Mouse (Mus musculus): ENCODE results near the gene Chrng.
A peak's percentile ranks its signal among the peaks of the same experiment; 100 is the strongest.

The Chrng gene

GRCm38 (mm10) chr1:87204465-87204864 lies at the start of gene Chrng:
TSS of gene Chrng (plus strand) at chr1:87204657.
- DNase-seq (ENCODE audit: low spot score in 2 of 2): no peak

DNA sequence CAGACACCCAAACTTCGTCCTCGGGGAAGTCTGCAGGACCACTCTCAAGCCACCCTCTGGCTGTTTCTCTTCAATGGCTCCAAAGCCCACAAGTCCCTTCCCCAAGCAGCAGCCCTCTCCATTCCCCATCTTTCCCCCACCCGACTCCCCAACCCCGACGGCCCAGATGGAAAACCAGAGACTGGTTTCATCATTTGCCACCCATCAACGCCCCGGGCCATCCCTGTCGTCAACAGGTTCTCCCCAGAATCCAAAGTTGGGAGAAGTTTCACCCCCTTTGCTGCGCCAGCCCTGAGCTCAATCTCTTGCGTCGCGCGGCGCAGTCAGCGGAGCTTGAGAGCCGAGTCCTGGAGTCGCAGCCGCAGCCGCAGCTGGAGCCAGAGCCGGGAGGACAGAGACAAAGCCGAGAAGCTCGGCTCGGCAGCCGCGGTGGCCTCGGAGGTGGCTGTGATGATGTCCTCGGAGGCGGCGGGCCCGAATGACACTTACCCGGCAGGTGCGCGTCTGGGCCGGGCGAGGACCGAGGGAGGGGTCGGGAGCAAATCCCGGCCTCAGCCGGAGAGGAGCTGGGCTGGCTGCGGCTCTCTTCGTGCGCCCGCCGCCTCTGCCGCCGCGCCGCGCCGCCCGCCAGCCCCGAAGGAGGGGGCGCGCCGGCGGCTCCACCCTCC lies 48.8 kb upstream of the Chrng start:
- peak in 1 of 2 experiments; percentile 30 for DNase-seq (ENCODE audit: low spot score in 2 of 2)

DNA sequence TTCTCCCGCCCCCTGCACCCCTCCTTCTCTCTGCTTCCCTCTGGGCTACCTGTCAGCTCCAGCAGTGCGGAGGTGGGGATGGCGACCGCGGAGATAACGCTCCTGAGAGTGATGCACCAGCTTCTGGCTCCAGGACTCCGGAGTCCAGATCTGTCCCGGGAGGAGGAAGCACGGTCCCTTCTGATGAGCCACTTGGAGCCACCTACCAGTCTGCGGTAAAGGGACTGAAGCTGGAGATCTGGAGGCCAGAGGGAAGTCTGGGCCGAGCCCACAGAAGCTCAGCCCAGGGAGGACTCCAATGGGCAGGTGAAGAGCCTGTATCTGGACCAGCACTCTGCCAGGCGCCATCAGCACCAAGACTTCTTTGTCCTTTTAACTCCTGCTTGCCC lies 48.3 kb upstream of the Chrng start, which contains the start of gene Ecel1:
Ecel1 (minus strand) TSS at position 323 of the 389 bp plus-strand sequence.
- DNase-seq (ENCODE audit: low spot score in 2 of 2): no peak

DNA sequence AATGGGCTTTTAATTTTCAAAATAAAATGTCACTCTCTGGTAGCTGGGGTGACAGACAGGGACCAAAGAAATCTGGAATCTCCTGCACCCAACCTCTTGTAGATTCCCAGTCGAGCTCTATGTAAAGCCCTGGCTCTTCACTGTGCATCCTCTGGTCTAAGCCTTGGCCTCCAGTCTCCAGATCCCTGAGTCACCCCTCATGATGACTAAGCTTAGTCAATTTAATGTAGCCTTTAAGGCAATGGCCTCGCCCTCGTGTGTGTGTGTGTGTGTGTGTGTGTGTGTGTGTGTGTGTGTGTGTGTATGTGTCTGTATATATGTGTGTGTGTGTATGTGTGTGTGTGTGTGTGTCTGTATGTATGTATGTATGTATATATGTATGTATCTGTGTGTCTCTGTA lies 45.1 kb upstream of the Chrng start:
- no peak for DNase-seq (ENCODE audit: low spot score in 2 of 2)

GRCm38 (mm10) chr1:87164164-87164795 lies 40.2 kb upstream of the Chrng start:
- no peak for DNase-seq (ENCODE audit: low spot score in 2 of 2)

GRCm38 (mm10) chr1:87164796-87165184 lies 39.7 kb upstream of the Chrng start:
- DNase-seq (ENCODE audit: low spot score in 2 of 2): no peak

DNA sequence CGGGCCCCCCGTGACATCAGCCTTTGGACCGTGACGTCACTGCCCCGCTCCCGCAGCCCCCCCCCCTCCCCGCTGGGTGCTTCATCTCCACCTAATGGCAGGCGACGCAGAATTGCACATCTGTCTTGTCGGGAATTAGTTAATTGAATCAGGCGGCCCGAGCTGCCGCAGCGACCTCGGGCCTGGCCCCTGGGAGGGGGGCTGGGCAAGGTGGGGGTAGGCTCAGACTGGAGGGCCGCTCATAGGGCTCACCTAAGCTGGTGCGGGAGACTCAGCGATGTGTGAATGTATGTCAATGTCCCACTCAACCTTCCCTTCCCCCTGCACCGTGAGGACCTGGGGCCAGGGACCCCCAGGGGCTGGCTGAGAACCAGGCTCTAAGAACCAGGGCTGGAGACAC lies 34.0 kb upstream of the Chrng start:
- DNase-seq (ENCODE audit: low spot score in 2 of 2): no peak

DNA sequence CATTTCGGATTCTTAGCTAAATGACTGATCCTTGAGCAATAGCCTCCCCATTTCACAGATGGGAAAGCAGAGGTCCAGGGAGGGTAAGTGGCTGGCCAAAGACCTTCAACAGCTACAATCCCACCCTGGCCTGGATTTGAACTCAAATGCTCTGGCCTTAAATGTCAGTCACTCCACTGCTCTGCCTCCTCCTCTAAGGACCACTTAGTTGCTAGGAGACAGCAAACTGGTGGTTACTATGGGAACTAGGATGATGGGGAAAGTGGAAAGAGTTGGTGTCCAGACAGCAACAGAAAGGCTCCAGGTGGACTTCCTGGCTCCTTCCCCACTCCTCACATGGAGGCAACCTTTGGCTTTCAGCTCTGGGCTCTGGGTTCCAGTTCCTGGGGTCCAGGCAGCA lies 33.1 kb upstream of the Chrng start:
- no peak for DNase-seq (ENCODE audit: low spot score in 2 of 2)

DNA sequence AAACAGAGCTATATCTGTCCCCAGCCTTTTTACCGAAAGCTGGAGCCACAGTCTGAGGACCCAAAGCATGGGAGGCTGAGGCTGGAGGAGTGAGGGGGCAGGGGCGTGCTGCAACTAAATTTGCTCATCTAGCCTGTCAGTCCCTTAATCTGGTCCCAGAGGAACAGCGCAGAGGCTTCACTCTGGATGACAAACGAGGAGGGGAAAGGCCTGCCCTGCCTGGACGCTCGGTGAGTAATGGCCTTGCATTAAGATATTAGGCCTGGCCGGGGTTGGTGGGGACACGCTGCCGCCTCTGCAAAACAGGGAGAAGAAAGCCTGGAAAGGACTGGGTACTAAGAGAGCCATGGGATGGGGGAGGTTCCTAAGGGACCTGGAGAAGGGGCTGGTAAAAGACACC lies 32.1 kb upstream of the Chrng start:
- no peak for DNase-seq (ENCODE audit: low spot score in 2 of 2)

DNA sequence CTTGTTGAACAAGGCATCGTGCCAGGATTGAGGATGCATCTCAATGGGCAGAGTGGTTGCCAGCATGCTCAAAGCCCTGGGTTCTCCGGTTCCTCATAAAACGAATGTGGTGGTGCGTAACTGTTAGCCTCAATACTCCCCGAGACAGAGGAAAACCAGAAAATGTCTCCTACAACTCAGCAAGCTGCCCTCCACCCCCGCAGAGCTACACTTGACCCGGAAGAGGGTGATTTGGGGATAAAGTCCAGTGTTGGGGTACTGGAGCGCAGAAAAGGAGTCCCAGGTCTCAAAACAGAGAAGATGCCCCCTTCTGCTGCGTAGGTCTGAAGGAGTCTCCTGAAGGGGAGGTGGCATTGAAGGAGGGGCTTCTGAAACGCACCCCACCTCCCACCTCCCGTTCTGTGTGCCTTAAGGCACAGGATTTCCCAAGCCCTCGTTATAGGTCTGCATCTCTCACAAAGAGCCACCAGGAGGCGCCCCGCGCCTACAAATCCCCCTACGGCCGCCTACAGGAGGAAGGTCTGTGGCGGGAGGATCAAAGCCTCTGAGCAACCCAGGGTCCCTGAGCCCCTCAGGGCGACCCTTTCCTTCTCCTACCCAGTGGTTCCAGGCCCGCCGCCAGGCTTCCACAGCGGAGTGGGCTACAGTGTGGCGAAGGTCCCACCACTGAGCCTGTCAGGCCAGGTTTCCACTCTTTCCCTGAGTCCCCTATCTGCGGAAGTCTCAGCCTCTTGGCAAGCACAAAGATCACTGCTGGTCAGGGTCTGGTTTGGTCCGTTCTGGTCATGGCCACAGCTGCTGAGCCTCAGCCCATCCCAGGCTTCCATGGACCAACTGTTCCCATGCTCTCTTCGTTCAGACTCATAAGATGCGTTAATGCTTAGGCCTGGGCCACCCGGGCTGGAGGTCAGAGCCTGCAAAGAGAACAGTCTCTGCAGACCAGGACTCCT lies 30.2 kb upstream of the Chrng start:
- DNase-seq (ENCODE audit: low spot score in 2 of 2): peak in 1 of 2 experiments; percentile 63

- DNase-seq (ENCODE audit: low spot score in 2 of 2): peak; percentile 56 to 59
These were observed 28.6 kb upstream of the Chrng start for GRCm38 (mm10) chr1:87175852-87176292.

DNA sequence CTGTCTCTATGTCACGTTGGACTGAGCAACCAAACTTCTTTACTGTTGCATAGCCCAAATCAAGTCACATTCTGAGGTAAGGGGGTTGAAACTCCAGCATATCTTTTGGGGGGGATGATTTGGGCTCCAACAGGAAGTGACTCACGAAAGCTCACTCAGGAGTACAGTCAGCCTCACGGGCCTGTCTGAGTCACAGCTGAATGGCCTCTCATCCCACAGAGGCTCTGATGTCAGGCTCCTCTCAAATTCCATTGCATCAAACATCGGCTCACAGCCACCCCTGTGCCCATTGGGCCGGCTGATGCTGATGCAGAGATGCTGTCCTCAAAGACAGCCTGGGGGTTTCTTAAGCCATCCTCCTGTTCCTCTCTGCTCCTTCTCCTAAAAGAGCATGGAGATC lies 23.6 kb upstream of the Chrng start:
- no peak for DNase-seq (ENCODE audit: low spot score in 2 of 2)

GRCm38 (mm10) chr1:87183013-87183412 lies 21.4 kb upstream of the Chrng start, which contains the start of gene Prss56:
TSS of gene Prss56 (plus strand) at chr1:87183313.
- DNase-seq (ENCODE audit: low spot score in 2 of 2): no peak

DNA sequence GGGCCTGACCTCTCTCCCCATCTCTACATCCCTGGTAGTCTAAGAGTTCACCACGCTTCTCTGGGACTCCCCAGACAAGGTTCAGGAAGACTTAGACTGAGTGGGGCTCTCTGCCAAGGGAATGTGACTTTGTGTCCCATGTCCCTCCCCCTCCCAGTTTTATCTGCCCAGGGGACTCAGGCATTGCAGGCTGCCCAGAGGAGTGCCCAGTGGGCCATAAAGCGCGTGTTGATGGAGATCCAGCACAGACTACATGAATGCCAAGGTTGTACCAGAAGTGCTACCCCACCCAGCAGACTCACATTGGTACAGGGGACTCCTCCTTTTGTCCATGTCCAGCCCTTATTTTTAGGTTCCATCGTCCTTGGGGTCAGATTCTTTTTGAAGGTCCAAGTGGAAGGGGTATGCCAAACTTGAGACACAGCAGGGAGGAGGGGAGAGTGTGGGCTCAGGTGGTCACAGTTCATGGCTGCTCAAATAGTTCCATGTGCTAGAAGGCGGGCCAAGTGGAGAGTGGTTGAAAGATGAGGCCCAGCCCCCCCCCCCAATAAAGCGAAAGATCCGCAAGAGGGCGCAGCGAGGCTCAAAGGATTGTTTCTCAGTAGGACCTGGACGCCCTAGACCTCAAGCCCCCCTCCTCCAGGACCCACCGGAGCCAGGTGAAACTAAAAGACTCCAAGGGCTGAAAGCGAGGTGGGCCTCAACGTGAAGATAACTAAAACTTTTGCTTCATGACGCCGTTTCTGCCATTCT lies 20.3 kb upstream of the Chrng start:
- no peak for DNase-seq (ENCODE audit: low spot score in 2 of 2)

DNA sequence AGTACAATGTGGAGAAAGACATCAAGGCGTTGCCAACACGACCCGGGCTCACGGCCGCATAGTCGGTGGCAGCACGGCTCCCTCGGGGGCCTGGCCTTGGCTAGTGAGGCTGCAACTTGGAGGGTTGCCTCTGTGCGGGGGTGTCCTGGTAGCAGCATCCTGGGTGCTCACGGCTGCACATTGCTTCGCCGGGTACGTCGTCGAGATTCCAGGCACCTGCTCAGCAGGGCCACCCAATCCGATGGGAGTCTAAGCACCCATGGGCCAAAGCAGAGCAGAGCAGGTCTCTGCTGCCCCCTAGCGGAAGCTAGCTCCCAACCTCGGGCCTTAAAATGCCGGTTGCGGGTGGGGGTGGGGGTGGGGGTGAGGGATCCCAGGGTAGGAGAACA lies 19.7 kb upstream of the Chrng start:
- peak in 1 of 2 experiments; percentile 74 for DNase-seq (ENCODE audit: low spot score in 2 of 2)

- DNase-seq (ENCODE audit: low spot score in 2 of 2): no peak
These were observed 18.9 kb upstream of the Chrng start for GRCm38 (mm10) chr1:87185526-87185925.

GRCm38 (mm10) chr1:87186261-87187036 lies 18.0 kb upstream of the Chrng start:
- no peak for DNase-seq (ENCODE audit: low spot score in 2 of 2)

DNA sequence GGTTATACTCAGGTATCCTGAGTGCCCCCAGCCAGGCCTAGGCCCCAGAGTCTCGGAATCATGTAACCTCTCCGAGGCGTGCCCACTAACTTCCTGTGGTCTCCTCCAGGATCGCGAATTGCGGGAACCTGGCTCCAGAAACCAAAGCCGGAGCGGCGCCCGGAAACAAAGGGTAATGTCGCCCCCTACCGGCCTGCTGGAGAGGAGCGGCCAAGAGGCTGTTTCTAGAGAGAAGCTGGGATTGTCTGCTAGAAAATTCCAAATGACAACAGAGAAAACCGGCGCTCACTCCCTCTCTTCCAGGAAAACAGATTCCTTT lies 17.5 kb upstream of the Chrng start:
- peak in 1 of 2 experiments; percentile 67 for DNase-seq (ENCODE audit: low spot score in 2 of 2)

- no peak for DNase-seq (ENCODE audit: low spot score in 2 of 2)
These were observed 14.0 kb upstream of the Chrng start, which contains the start of gene Chrnd for GRCm38 (mm10) chr1:87190429-87190828. TSS of gene Chrnd (plus strand) at chr1:87190607.

- no peak for DNase-seq (ENCODE audit: low spot score in 2 of 2)
These were observed 7.2 kb upstream of the Chrng start for GRCm38 (mm10) chr1:87197296-87197695.

Data from left cerebral cortex, adult 9 months (tissue).